Mouse (Mus musculus): Measurements from ENCODE around the gene Olfr790. TPM values are rescaled to one million over a fixed set of nuclear protein-coding genes. Genes with fewer than 3 reads are reported as not detected.

The Olfr790 gene
- not detected for total RNA-seq (2023)

DNA sequence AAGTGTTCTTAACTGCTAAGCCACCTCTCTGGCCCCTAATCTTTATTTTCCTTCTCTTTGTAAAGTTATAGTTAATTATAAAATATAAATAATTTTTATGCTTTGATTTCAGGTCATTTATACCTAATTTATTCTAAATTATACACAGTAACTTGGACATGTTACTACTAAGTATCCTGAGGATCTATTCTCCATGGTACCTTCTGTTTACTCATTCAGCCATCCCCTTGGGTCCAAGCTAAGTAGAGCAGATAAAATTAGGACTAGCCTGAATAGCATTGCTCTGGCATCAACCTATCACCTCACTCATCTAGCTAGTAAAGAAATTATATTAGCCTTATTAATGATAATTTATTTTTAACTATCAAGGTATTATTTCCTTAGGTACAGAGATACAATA is at the start of gene Olfr790:
Gene Olfr790, plus strand, starts transcription at position 301 of the 400 bp plus-strand sequence.

DNA sequence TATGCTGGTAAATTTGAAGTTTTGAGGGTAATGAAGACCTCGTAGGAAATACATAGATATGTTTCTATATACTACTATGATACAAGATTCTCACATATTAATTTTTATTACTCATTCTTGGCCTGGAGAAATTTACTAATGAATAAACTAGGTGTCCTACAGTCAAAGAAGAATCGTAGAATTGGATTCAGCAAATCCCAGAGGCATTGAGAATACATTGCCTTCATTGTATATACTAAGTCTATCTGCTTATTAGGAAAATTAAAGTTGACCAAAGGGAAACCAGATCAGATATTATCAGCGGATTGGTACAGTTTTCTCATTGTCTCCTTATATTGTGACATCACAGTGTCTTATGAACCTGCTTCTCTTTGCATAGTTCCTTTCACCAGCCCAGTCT is 36.7 kb upstream of the Olfr790 start, which contains the start of gene Olfr787:
Gene Olfr787, plus strand, starts transcription at position 301 of the 400 bp plus-strand sequence.

DNA sequence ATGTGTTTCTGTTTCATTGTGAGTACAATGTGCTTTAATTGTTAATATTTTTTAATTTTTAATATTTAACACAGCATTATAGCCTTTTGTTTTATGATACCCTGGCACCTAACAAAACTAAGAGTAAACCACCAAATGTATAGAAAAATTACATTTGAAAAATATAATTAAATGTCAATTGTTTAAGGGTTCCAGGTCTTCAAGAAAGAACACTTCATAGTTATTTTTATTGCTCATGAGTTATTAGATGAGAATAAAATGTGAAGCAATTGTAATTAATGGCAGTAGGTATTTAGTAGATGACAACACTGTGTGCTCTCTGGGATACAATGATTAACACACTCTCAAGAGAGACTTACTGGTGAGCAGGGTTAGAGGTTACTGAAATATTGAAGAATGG is 27.6 kb upstream of the Olfr790 start, which contains the start of gene Olfr788:
Gene Olfr788, plus strand, starts transcription at position 301 of the 400 bp plus-strand sequence.

DNA sequence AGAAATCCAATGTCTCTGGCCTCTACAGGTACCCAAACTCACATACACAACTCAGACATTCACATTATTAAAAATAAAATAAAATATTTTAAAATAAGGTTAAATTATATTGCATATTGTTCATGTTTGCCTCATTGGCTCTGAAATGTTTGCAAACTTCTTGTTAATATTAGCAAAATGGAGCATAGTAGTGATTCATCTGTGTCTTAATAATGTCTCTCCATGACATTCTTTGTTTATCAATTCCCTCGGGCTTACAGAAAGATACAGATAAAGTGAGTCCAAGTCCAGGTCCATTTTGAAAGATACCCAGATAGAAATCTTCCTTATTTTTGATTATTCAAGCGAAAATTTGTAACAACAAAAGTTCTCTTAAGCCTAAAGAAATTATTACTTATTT is 13.8 kb upstream of the Olfr790 start, which contains the start of gene Olfr789:
Gene Olfr789, plus strand, starts transcription at position 301 of the 400 bp plus-strand sequence.

DNA sequence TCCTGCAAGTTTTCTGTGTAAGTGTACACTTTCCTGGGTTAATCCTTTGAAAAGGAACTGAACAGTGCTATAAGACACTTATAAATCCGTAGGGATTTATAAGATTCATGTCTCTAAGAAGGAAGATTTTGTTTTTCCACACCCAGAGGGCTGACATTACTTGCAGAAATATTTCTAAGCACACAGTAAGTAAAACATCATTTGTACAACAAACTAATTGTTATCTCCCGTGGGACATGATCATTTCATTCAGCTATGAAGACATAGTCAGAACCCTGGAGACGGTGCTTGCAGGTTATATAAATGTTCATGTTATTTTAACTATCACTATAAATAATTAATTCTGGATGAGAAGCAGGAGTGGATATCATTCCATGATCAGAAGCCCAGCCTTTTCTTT is 23.2 kb downstream of the Olfr790 start, which contains the start of gene Olfr791:
Gene Olfr791, plus strand, starts transcription at position 301 of the 400 bp plus-strand sequence.

DNA sequence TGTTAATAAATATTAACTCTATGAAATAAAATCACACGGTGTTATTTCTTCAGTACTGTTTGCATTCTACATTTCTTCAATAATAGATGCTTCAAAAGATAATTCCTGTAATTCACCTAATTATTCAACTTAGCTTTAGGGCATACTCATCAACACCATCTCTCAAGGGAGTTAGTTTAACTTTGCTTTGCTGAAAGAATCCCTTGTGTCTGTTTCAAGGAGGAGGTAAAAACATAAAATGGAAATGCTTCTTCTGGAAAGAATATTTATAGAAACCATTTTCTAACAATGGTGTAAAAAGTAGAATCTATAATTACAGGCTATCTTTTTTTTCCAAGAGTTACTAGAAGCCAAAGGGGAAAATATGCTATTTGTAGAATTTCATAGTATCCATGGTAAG is 40.6 kb downstream of the Olfr790 start, which contains the start of gene Olfr792:
Gene Olfr792, plus strand, starts transcription at position 301 of the 400 bp plus-strand sequence.

Other genes starting within 250 kb of the Olfr790 start
- gene Olfr776, start 239.4 kb upstream of the Olfr790 start, total RNA-seq (2023) = not detected
- gene Olfr777, start 227.0 kb upstream of the Olfr790 start, total RNA-seq (2023) = not detected
- not detected for gene Olfr780, start 180.4 kb upstream of the Olfr790 start, total RNA-seq (2023)
- gene Olfr781, start 169.6 kb upstream of the Olfr790 start, total RNA-seq (2023) = not detected
- not detected for gene Olfr782, start 149.6 kb upstream of the Olfr790 start, total RNA-seq (2023)
- not detected for gene Olfr784, start 114.4 kb upstream of the Olfr790 start, total RNA-seq (2023)
- not detected for gene Olfr785, start 93.1 kb upstream of the Olfr790 start, total RNA-seq (2023)
- gene Olfr786, start 71.2 kb upstream of the Olfr790 start, total RNA-seq (2023) = not detected
- not detected for gene Olfr787, start 36.6 kb upstream of the Olfr790 start, total RNA-seq (2023)
- gene Olfr788, start 27.5 kb upstream of the Olfr790 start, total RNA-seq (2023) = not detected
- not detected for gene Olfr789, start 13.7 kb upstream of the Olfr790 start, total RNA-seq (2023)
- not detected for gene Olfr791, start 23.3 kb downstream of the Olfr790 start, total RNA-seq (2023)
- not detected for gene Olfr792, start 40.7 kb downstream of the Olfr790 start, total RNA-seq (2023)
- gene Olfr794, start 69.2 kb downstream of the Olfr790 start, total RNA-seq (2023) = not detected
- not detected for gene Olfr796, start 114.1 kb downstream of the Olfr790 start, total RNA-seq (2023)
- gene Olfr798, start 129.4 kb downstream of the Olfr790 start, total RNA-seq (2023) = not detected
- not detected for gene Olfr799, start 139.0 kb downstream of the Olfr790 start, total RNA-seq (2023)
- gene Olfr800, start 159.2 kb downstream of the Olfr790 start, total RNA-seq (2023) = not detected
- not detected for gene Olfr801, start 175.4 kb downstream of the Olfr790 start, total RNA-seq (2023)
- gene Olfr802, start 189.7 kb downstream of the Olfr790 start, total RNA-seq (2023) = not detected
- not detected for gene Olfr803, start 195.8 kb downstream of the Olfr790 start, total RNA-seq (2023)
- not detected for gene Olfr804, start 204.7 kb downstream of the Olfr790 start, total RNA-seq (2023)
- not detected for gene Olfr805, start 230.9 kb downstream of the Olfr790 start, total RNA-seq (2023)
- gene Olfr806, start 243.4 kb downstream of the Olfr790 start, total RNA-seq (2023) = not detected

Data from monocyte, adult 59 days (primary cell).